Mouse (Mus musculus) neural tube, embryonic 14.5 days (tissue): ENCODE data around the gene Actrt3. TPM values are rescaled to one million over a fixed set of nuclear protein-coding genes. Genes with fewer than 3 reads are reported as not detected.

Experiments
- ATAC-seq: fragments of 200-750 bp; cut with Nextera tagmentation; 2 replicates; pipeline ENCODE4 v1.8.0; 2017; ENCODE audit warnings: low read depth, mild to moderate bottlenecking, moderate TSS enrichment, moderate library complexity
- H3K27ac ChIP-seq: fragments of 300-500 bp; sonication (generic); 2 replicates; pipeline ENCODE4 v1.5.1; 2014; ENCODE audit warnings: low read depth, mild to moderate bottlenecking, control low read depth, low read length, moderate library complexity, mixed read lengths
- H3K27me3 ChIP-seq: fragments of 300-500 bp; sonication (generic); 2 replicates; pipeline ENCODE4 v1.6.1; 2014; ENCODE audit warnings: low read length; ENCODE audit not compliant: control insufficient read depth, insufficient read depth
- H3K36me3 ChIP-seq: fragments of 300-500 bp; sonication (generic); 2 replicates; pipeline ENCODE4 v1.6.1; 2014; ENCODE audit warnings: low read length, mixed read lengths; ENCODE audit not compliant: control insufficient read depth, insufficient read depth
- H3K4me1 ChIP-seq: fragments of 300-500 bp; sonication (generic); 2 replicates; pipeline ENCODE4 v1.6.1; 2014; ENCODE audit warnings: low read length; ENCODE audit not compliant: control insufficient read depth, insufficient read depth
- H3K4me2 ChIP-seq: fragments of 300-500 bp; sonication (generic); 2 replicates; pipeline ENCODE4 v1.6.1; 2014; ENCODE audit warnings: mild to moderate bottlenecking, low read depth, low read length, control low read depth
- H3K4me3 ChIP-seq: fragments of 300-500 bp; sonication (generic); 2 replicates; pipeline ENCODE4 v1.5.1; 2014; ENCODE audit warnings: low read depth, low read length, control low read depth, mixed read lengths
- H3K9ac ChIP-seq: fragments of 300-500 bp; sonication (generic); replicated peaks from 2 replicates; pipeline ENCODE4 v1.6.1; 2014; ENCODE audit warnings: low read depth, mild to moderate bottlenecking, control low read depth, low read length, mixed read lengths
- H3K9me3 ChIP-seq: fragments of 300-500 bp; sonication (generic); 2 replicates; pipeline ENCODE4 v1.6.1; 2016; ENCODE audit warnings: low read length; ENCODE audit not compliant: control insufficient read depth
- WGBS: fragments of 180-500 bp; shearing (Covaris S2); extraction: QIAGEN DNeasy Blood & Tissue Kit; methylation state at CpG from one replicate; pipeline ENCODE4 v1.1.7; 2014; 5-methylcytosine and 5-hydroxymethylcytosine counted together
- polyA plus RNA-seq: library from polyadenylated mRNA; unstranded; fragments of >200 nt; fragmentation: Nextera tagmentation; extraction: Ambion mirVana; gene quantifications from 2 replicates; pipeline ENCODE4 v1.2.1, GENCODE M21; 2014

The Actrt3 gene
- polyA plus RNA-seq, 1 experiment from 2014 or later: 0.83 TPM

GRCm38 (mm10) chr3:30548928-30549327 lies 50.8 kb downstream of the Actrt3 start:
- Histone ChIP-seq H3K4me1 (no peaks in the 10 kb centered on the region), H3K4me2 (no peak overlapping the region), H3K4me3 (no peak overlapping the region), H3K27ac (no peak overlapping the region), H3K36me3 (no peaks in the 10 kb centered on the region), H3K27me3 (no peaks in the 10 kb centered on the region), H3K9me3 (no peaks in the 10 kb centered on the region), H3K9ac (no peak overlapping the region)
- WGBS: 77% methylated on average over 7 of the region's 7 CpGs
- no peak for ATAC-seq

DNA sequence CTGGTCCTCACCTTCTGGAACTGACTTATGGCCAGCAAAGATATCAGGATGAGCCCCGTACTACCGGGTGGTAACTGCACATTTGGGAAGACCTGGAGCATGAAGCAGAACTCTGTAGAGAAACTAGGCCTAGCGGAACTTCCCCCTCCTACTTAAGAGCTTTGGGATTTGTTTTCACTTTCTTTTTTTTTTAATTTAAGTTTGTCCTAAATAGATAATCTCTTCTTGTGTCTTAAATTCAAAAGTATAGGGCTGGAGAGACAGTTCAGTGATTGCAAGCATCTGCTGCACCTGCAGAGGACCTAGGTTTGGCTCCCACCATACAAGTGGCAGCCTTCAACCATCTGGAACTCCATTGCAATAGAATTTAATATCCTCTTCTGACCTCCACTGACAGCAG lies 51.8 kb downstream of the Actrt3 start, which contains the start of gene Mecom:
TSS of gene Mecom (minus strand) at position 101 of the 400 bp plus-strand sequence.
- H3K4me1 ChIP-seq: no peaks in the 10 kb centered on the region
- no peak within 1 kb of the TSS for H3K27ac ChIP-seq
- H3K9me3 ChIP-seq: no peaks in the 10 kb centered on the region
- no peak within 1 kb of the TSS for H3K4me2 ChIP-seq
- no peak within 1 kb of the TSS for H3K4me3 ChIP-seq
- H3K9ac ChIP-seq: no peak within 1 kb of the TSS
- no peak for ATAC-seq
- H3K36me3 ChIP-seq: no peaks in the 10 kb centered on the region
- no peaks in the 10 kb centered on the region for H3K27me3 ChIP-seq
- WGBS: 90% methylated on average over 3 of the region's 3 CpGs

Other genes starting within 250 kb of the Actrt3 start
- 6.4 and 8.5 TPM in 2 replicates for gene Mecom, start 51.9 kb downstream of the Actrt3 start, polyA plus RNA-seq
- gene Mynn, start 2.1 kb upstream of the Actrt3 start, polyA plus RNA-seq: 32.0 and 40.7 TPM in 2 replicates
- gene Lrriq4, start 44.6 kb upstream of the Actrt3 start, polyA plus RNA-seq: 0.12 TPM in 1 of 2 replicates, not detected in the other
- gene Lrrc34, start 47.9 kb upstream of the Actrt3 start, polyA plus RNA-seq: 0.50 and 0.66 TPM in 2 replicates
- gene Lrrc31, start 99.9 kb upstream of the Actrt3 start, polyA plus RNA-seq: not detected in 2 replicates
- gene Samd7, start 146.4 kb upstream of the Actrt3 start, polyA plus RNA-seq: not detected in 2 replicates
- 88.1 and 102 TPM in 2 replicates for gene Sec62, start 192.9 kb upstream of the Actrt3 start, polyA plus RNA-seq